Mouse (Mus musculus) liver, embryonic 11.5 days (tissue): ENCODE measurements around the gene Zfhx3. TPM values are rescaled to one million over a fixed set of nuclear protein-coding genes. Genes with fewer than 3 reads are reported as not detected.

Source experiments
- ATAC-seq: fragments of 200-750 bp; cut with Nextera tagmentation; replicated peaks from 2 replicates; pipeline ENCODE4 v1.8.0; 2017; ENCODE audit warnings: moderate number of reproducible peaks, mild to moderate bottlenecking, moderate TSS enrichment, moderate library complexity; ENCODE audit not compliant: low FRiP score
- DNase-seq: peaks from one replicate; pipeline ENCODE4 v3.0.0-alpha.2; 2017; ENCODE audit warnings: low spot score
- H3K27ac ChIP-seq: fragments of 300-500 bp; sonication (generic); 2 replicates; pipeline ENCODE4 v1.5.1; 2014; ENCODE audit warnings: mild to moderate bottlenecking, low read depth, low read length, control low read depth
- H3K27me3 ChIP-seq: fragments of 300-500 bp; sonication (generic); replicated peaks from 2 replicates; pipeline ENCODE4 v1.6.1; 2014; ENCODE audit warnings: low read length, mixed read lengths; ENCODE audit not compliant: control insufficient read depth, insufficient read depth
- H3K36me3 ChIP-seq: fragments of 300-500 bp; sonication (generic); 2 replicates; pipeline ENCODE4 v1.6.1; 2014; ENCODE audit warnings: mild to moderate bottlenecking, low read length, moderate library complexity, mixed read lengths; ENCODE audit not compliant: control insufficient read depth, insufficient read depth
- H3K4me1 ChIP-seq: fragments of 300-500 bp; sonication (generic); replicated peaks from 2 replicates; pipeline ENCODE4 v1.6.1; 2014; ENCODE audit warnings: low read length, mixed read lengths; ENCODE audit not compliant: control insufficient read depth, insufficient read depth
- H3K4me2 ChIP-seq: fragments of 300-500 bp; sonication (generic); 2 replicates; pipeline ENCODE4 v1.6.1; 2014; ENCODE audit warnings: mild to moderate bottlenecking, control low read depth, moderate library complexity
- H3K4me3 ChIP-seq: fragments of 300-500 bp; sonication (generic); 2 replicates; pipeline ENCODE4 v1.5.1; 2014; ENCODE audit warnings: low read depth, low read length, control low read depth
- H3K9ac ChIP-seq: fragments of 300-500 bp; sonication (generic); 2 replicates; pipeline ENCODE4 v1.6.1; 2014; ENCODE audit warnings: low read depth, low read length, control low read depth
- H3K9me3 ChIP-seq: fragments of 300-500 bp; sonication (generic); 2 replicates; pipeline ENCODE4 v1.6.1; 2016; ENCODE audit warnings: low read length, inconsistent platforms, mixed read lengths; ENCODE audit not compliant: control insufficient read depth
- WGBS: fragments of 180-500 bp; shearing (Covaris S2); extraction: QIAGEN DNeasy Blood & Tissue Kit; methylation state at CpG from one replicate; pipeline ENCODE4 v1.1.7; 2014; 5-methylcytosine and 5-hydroxymethylcytosine counted together
- polyA plus RNA-seq: library from polyadenylated mRNA; unstranded; fragments of >200 nt; fragmentation: Nextera tagmentation; extraction: Ambion mirVana; gene quantifications from 2 replicates; pipeline ENCODE4 v1.2.1, GENCODE M21; 2014

The Zfhx3 gene
- polyA plus RNA-seq, 1 experiment from 2014 or later: 6.1 TPM

DNA sequence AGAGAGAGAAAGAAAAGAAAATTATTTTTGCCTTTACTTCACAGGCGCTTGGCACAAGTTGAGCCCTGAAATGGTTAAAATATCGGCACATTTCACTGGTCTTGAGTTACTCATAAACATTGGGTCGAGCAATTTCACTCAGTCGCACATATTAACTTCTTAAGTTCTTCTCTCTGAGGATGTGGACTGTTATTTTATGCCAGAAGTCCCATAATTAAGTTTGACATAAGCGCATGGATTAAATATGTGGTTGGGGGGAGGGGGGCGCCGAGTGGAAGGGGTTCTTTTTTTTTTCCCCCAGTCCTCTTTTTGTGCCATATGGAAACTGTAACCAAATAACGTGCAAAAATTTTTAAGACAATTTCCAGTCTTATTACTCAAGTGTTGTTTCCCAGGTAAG is 656.6 kb downstream of the Zfhx3 start:
- no peaks in the 10 kb centered on the region for H3K9me3 ChIP-seq
- peaks cover 8% of the 10 kb centered on the region; the same call in 1 of the 2 replicates for H3K4me1 ChIP-seq
- 71% methylated on average over 8 of the region's 8 CpGs for WGBS
- H3K4me3 ChIP-seq: no peak overlapping the region
- no peak overlapping the region for H3K9ac ChIP-seq
- H3K27me3 ChIP-seq: no peaks in the 10 kb centered on the region
- H3K36me3 ChIP-seq: no peaks in the 10 kb centered on the region
- peak overlapping the region; percentile 44; the same call in 1 of the 2 replicates for H3K4me2 ChIP-seq
- H3K27ac ChIP-seq: no peak overlapping the region
- DNase-seq: no peak
- ATAC-seq: no peak

DNA sequence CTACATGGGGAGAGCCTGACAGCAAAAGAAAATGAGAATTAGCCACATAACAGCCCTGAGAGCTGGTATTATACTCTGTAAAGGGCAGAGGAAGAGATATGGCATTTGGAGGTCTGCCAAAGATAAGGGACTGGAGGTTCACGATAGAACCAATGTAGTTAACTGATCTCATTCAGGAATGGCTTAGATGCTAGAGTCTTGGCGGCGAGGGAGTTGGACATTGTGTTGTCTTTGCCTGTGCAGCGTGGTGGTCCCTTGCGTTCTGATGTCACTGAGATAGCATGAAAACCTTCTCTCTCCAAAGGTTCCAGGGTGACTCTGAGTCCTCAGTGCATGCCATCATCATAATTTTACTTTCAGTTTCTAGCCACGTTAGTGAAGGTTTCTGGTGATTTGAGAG is 657.1 kb downstream of the Zfhx3 start:
- Histone ChIP-seq H3K27ac (no peak overlapping the region), H3K27me3 (no peaks in the 10 kb centered on the region), H3K9ac (no peak overlapping the region), H3K4me3 (no peak overlapping the region), H3K4me1 (peaks cover 8% of the 10 kb centered on the region; the same call in 1 of the 2 replicates), H3K36me3 (no peaks in the 10 kb centered on the region), H3K4me2 (peak overlapping the region; percentile 44), H3K9me3 (no peaks in the 10 kb centered on the region)
- DNase-seq (no peak), ATAC-seq (peak; percentile 90)
- WGBS: 45% methylated on average over 6 of the region's 6 CpGs

GRCm38 (mm10) chr8:108608678-108609077 is 666.2 kb downstream of the Zfhx3 start:
- Histone ChIP-seq H3K9ac (no peak overlapping the region), H3K4me2 (no peak overlapping the region), H3K9me3 (no peaks in the 10 kb centered on the region), H3K27ac (no peak overlapping the region), H3K4me1 (peaks cover 8% of the 10 kb centered on the region), H3K4me3 (no peak overlapping the region), H3K27me3 (no peaks in the 10 kb centered on the region), H3K36me3 (no peaks in the 10 kb centered on the region)
- DNase-seq (no peak), ATAC-seq (no peak)
- WGBS: 65% methylated on average over 5 of the region's 5 CpGs

DNA sequence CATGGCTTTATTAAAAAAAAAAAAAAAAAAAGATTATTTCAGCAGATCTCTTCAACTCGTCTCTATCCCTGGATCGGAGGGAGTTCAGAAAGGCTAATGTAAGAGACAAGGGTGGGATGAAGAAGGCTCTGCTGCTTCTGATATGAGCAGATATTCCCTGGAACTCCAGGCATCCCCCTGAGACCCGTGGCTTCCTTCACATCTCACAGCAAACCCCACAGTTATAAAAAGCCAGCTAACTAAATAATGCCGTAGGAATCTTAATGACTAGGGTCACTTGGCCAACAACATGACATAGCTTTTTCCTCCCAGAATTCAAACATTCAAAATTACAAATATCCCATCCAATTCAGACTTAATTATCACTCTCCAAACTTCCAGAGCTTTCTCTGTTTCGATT is 666.7 kb downstream of the Zfhx3 start:
- WGBS: 66% methylated on average over 5 of the region's 5 CpGs
- Histone ChIP-seq H3K27ac (no peak overlapping the region), H3K9ac (no peak overlapping the region)

GRCm38 (mm10) chr8:108611141-108611674 is 668.8 kb downstream of the Zfhx3 start:
- Histone ChIP-seq H3K9me3 (no peaks in the 10 kb centered on the region), H3K9ac (no peak overlapping the region), H3K4me2 (no peak overlapping the region), H3K27me3 (no peaks in the 10 kb centered on the region), H3K27ac (no peak overlapping the region), H3K36me3 (no peaks in the 10 kb centered on the region), H3K4me1 (peaks cover 8% of the 10 kb centered on the region), H3K4me3 (no peak overlapping the region)
- ATAC-seq: no peak
- DNase-seq: no peak
- 65% methylated on average over 9 of the region's 9 CpGs for WGBS

More for the DNA sequence above, 666.7 kb downstream of the Zfhx3 start:
- no peak overlapping the region for H3K4me2 ChIP-seq
- no peaks in the 10 kb centered on the region for H3K9me3 ChIP-seq
- DNase-seq: no peak
- ATAC-seq: no peak
- peaks cover 8% of the 10 kb centered on the region for H3K4me1 ChIP-seq
- no peak overlapping the region for H3K4me3 ChIP-seq
- no peaks in the 10 kb centered on the region for H3K27me3 ChIP-seq
- H3K36me3 ChIP-seq: no peaks in the 10 kb centered on the region

DNA sequence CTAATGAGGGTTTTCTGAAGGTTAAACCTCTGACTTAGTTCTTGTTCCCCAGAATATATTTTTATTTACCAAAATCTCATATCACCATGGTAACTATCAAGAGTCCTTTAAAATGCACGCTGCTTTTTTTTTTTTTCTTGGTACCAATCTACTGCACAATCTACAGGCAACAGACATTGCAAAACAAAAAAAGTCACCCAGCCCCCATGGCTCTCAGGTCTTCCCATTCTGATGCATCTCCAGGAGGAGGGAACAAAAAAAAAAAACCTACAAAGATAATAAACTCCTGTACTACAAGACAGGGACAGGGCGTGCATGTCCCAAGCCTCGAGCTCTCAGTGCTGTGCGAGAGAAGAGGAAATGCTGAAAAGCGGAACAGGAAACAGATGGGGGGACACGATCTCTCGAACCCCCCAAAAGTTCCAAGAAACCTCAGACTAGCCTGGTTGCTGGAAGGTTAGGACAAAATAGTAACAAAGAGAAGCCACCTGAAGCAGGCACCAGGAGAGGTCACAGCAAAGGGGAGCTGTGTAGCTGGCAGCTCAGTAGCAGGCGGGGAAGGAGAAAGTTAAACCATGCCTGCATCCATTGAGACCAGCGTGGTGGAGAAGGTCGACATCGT is 669.5 kb downstream of the Zfhx3 start:
- H3K4me1 ChIP-seq: peaks cover 8% of the 10 kb centered on the region
- DNase-seq (peak; percentile 55), ATAC-seq (peak; percentile 65)
- H3K9me3 ChIP-seq: no peaks in the 10 kb centered on the region
- H3K4me3 ChIP-seq: peak overlapping the region; percentile 1; the same call in 1 of the 2 replicates
- peak overlapping the region; percentile 43 for H3K4me2 ChIP-seq
- H3K27ac ChIP-seq: no peak overlapping the region
- H3K9ac ChIP-seq: no peak overlapping the region
- H3K36me3 ChIP-seq: no peaks in the 10 kb centered on the region
- no peaks in the 10 kb centered on the region for H3K27me3 ChIP-seq
- 29% methylated on average over 11 of the region's 11 CpGs for WGBS

DNA sequence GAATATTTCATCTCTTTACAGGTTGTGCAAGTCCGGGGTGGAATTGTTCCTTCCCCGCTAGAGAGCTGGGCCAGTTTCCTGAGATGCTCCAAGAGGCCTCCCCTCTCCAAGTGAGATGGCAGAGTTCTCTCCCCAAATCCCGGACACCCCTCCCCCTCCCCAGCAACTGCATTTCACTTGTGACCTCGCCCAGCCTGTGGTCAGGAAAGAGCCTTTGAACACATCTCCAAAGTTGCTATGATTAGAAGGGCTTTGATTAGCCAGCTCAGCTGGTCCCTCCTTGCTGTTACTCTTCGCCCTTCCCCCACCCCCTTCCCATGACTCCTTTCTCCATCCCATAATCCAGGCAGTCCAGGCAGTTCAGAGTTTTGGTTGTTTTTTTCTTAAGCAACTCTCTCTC is 670.4 kb downstream of the Zfhx3 start:
- H3K4me3 ChIP-seq: no peak overlapping the region
- ATAC-seq: no peak
- peak overlapping the region; percentile 43 for H3K4me2 ChIP-seq
- no peaks in the 10 kb centered on the region for H3K27me3 ChIP-seq
- no peaks in the 10 kb centered on the region for H3K9me3 ChIP-seq
- H3K4me1 ChIP-seq: peaks cover 8% of the 10 kb centered on the region
- no peak for DNase-seq
- H3K27ac ChIP-seq: no peak overlapping the region
- no peaks in the 10 kb centered on the region for H3K36me3 ChIP-seq
- WGBS: 11% methylated on average over 5 of the region's 5 CpGs
- no peak overlapping the region for H3K9ac ChIP-seq

DNA sequence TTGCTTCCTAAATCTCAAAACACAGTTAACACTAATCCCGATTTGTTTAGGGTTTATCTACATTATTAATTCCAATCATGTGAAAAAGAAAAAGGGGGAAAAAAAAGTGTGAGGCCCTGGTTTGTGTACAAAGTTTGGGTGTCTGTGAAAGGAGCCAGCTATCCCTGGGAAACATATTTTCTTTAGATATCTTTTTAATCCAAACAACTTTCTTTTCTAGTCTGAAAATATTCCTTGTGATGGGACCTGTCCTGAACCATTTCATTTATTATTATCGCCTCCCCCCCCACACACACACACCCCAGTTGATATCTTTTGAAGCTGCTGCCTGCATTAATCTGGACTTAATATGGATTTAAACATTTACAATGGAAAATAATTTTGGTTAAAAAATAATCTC is 670.8 kb downstream of the Zfhx3 start:
- no peaks in the 10 kb centered on the region for H3K27me3 ChIP-seq
- DNase-seq (no peak), ATAC-seq (no peak)
- peaks cover 8% of the 10 kb centered on the region for H3K4me1 ChIP-seq
- 52% methylated on average over 2 of the region's 2 CpGs for WGBS
- no peaks in the 10 kb centered on the region for H3K36me3 ChIP-seq
- no peak overlapping the region for H3K9ac ChIP-seq
- H3K27ac ChIP-seq: no peak overlapping the region
- no peak overlapping the region for H3K4me2 ChIP-seq
- H3K4me3 ChIP-seq: no peak overlapping the region
- no peaks in the 10 kb centered on the region for H3K9me3 ChIP-seq

DNA sequence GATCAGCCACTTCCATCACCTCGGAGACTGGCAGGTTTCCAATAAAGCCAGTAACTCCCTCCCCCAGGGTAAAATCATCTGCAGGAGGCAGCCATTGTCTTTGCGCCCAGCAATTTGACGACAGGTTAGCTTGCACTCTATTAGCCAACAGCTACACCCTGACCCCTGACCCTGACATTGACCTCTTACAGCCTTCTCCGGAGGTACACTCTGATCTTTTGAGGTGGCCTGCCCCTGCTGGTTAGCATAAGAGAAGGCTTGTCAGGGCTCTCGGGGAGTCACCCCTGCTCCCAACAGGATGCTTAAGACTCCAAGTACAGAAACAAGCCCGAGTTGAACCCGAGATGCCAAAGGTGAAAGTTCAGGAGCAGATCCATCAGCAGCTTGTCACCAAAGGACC is 678.9 kb downstream of the Zfhx3 start:
- DNase-seq (no peak), ATAC-seq (no peak)
- Histone ChIP-seq H3K4me3 (no peak overlapping the region), H3K27me3 (no peaks in the 10 kb centered on the region), H3K9me3 (no peaks in the 10 kb centered on the region), H3K9ac (no peak overlapping the region), H3K27ac (no peak overlapping the region), H3K4me2 (no peak overlapping the region), H3K4me1 (no peaks in the 10 kb centered on the region), H3K36me3 (no peaks in the 10 kb centered on the region)
- WGBS: 42% methylated on average over 7 of the region's 7 CpGs
